21 mouse cellular contexts compared by ENCODE assay signal in genomic region chr1:133074541-133074940, GRCm38 (mm10). TPM values are rescaled to one million over a fixed set of nuclear protein-coding genes. Genes with fewer than 3 reads are reported as not detected.
DNase-seq lines count a peak whose midpoint lies in the region; ATAC-seq lines count a peak whose summit lies in the region.
"Had no signal": no experiment of that assay in that cellular context is flagged by ENCODE, and none has a peak within 500 bp of the region (broad histone marks: within the 10 kb centered on the region; RNA-seq: fewer than 3 reads in every experiment).

No protein-coding gene starts in this region.

- no peaks in the 10 kb centered on the region for H3K9me3 ChIP-seq in heart, embryonic 11.5 days (replicated peaks; ENCODE audit: control insufficient read depth, low read length)
- H3K9me3 ChIP-seq in kidney, embryonic 15.5 days (replicated peaks): no peaks in the 10 kb centered on the region
- H3K9me3 ChIP-seq in midbrain, embryonic 10.5 days (replicated peaks): no peaks in the 10 kb centered on the region; the same call in 1 of the 2 replicates
- H3K9me3 ChIP-seq in midbrain, embryonic 15.5 days: no peaks in the 10 kb centered on the region
- H3K9me3 ChIP-seq: hindbrain, embryonic 15.5 days; limb, embryonic 10.5 days; stomach, embryonic 15.5 days had no signal

- no peak overlapping the region for H3K4me2 ChIP-seq in heart, embryonic 11.5 days
- no peak overlapping the region for H3K4me2 ChIP-seq in kidney, embryonic 15.5 days
- H3K4me2 ChIP-seq in midbrain, embryonic 15.5 days: no peak overlapping the region
- H3K4me2 ChIP-seq: hindbrain, embryonic 15.5 days; lung, embryonic 14.5 days; stomach, embryonic 15.5 days had no signal

- peaks cover 2% of the 10 kb centered on the region for H3K36me3 ChIP-seq in heart, embryonic 11.5 days (ENCODE audit: control insufficient read depth, insufficient read depth, low read length)
- H3K36me3 ChIP-seq in kidney, embryonic 15.5 days: no peaks in the 10 kb centered on the region
- peaks cover 99% of the 10 kb centered on the region for H3K36me3 ChIP-seq in midbrain, embryonic 10.5 days
- peaks cover 5% of the 10 kb centered on the region; the same call in 1 of the 2 replicates for H3K36me3 ChIP-seq in midbrain, embryonic 15.5 days (replicated peaks)

- ATAC-seq in heart, embryonic 11.5 days (replicated peaks; ENCODE audit: insufficient number of reproducible peaks, low FRiP score, low TSS enrichment): no peak
- no peak for ATAC-seq in kidney, embryonic 15.5 days (replicated peaks; ENCODE audit: low FRiP score)
- ATAC-seq in midbrain, embryonic 15.5 days (replicated peaks): no peak
- ATAC-seq: forebrain, postnatal 0 days; intestine, embryonic 16.5 days; midbrain, embryonic 16.5 days had no signal

- H3K27me3 ChIP-seq in heart, embryonic 11.5 days (ENCODE audit: control insufficient read depth, insufficient read depth, low read length): no peaks in the 10 kb centered on the region
- no peaks in the 10 kb centered on the region for H3K27me3 ChIP-seq in kidney, embryonic 15.5 days
- H3K27me3 ChIP-seq in midbrain, embryonic 10.5 days (ENCODE audit: low read depth, poor library complexity, severe bottlenecking): no peaks in the 10 kb centered on the region
- H3K27me3 ChIP-seq in midbrain, embryonic 15.5 days (replicated peaks): no peaks in the 10 kb centered on the region
- H3K27me3 ChIP-seq: hindbrain, embryonic 15.5 days; stomach, embryonic 15.5 days had no signal

- 85% methylated on average over 13 of the region's 13 CpGs for WGBS in heart, embryonic 11.5 days (ENCODE audit: insufficient replicate concordance)
- 89% methylated on average over 13 of the region's 13 CpGs for WGBS in kidney, embryonic 15.5 days
- 94% methylated on average over 13 of the region's 13 CpGs for WGBS in midbrain, embryonic 10.5 days
- 94% methylated on average over 13 of the region's 13 CpGs for WGBS in midbrain, embryonic 15.5 days

- intact Hi-C loops in heart, postnatal 14 days (cut with DNase I): no loop called here

- peaks cover 47% of the 10 kb centered on the region for H3K4me1 ChIP-seq in heart, embryonic 11.5 days (ENCODE audit: control insufficient read depth, insufficient read depth, low read length)
- H3K4me1 ChIP-seq in kidney, embryonic 15.5 days: peaks cover 58% of the 10 kb centered on the region
- H3K4me1 ChIP-seq in midbrain, embryonic 10.5 days: peaks cover 74% of the 10 kb centered on the region
- peaks cover 2% of the 10 kb centered on the region; the same call in 1 of the 2 replicates for H3K4me1 ChIP-seq in midbrain, embryonic 15.5 days

- H3K9ac ChIP-seq in heart, embryonic 11.5 days (ENCODE audit: low read depth, low read length): no peak overlapping the region
- no peak overlapping the region for H3K9ac ChIP-seq in kidney, embryonic 15.5 days
- H3K9ac ChIP-seq in midbrain, embryonic 15.5 days: no peak overlapping the region
- H3K9ac ChIP-seq: forebrain, postnatal 0 days; hindbrain, embryonic 15.5 days; lung, embryonic 14.5 days; stomach, embryonic 15.5 days had no signal

- H3K27ac ChIP-seq in heart, embryonic 11.5 days (ENCODE audit: low read depth, low read length): peak overlapping the region; percentile 81
- peak overlapping the region; percentile 79; the same call in 1 of the 2 replicates for H3K27ac ChIP-seq in kidney, embryonic 15.5 days
- peak overlapping the region; percentile 75; the same call in 1 of the 2 replicates for H3K27ac ChIP-seq in midbrain, embryonic 10.5 days (replicated peaks)
- H3K27ac ChIP-seq in midbrain, embryonic 15.5 days: no peak overlapping the region
- H3K27ac ChIP-seq: hindbrain, embryonic 15.5 days; limb, embryonic 10.5 days; stomach, embryonic 15.5 days had no signal

- H3K4me3 ChIP-seq in heart, embryonic 11.5 days (ENCODE audit: low read depth, low read length): no peak overlapping the region
- no peak overlapping the region for H3K4me3 ChIP-seq in kidney, embryonic 15.5 days (replicated peaks)
- no peak overlapping the region for H3K4me3 ChIP-seq in midbrain, embryonic 10.5 days
- no peak overlapping the region for H3K4me3 ChIP-seq in midbrain, embryonic 15.5 days
- H3K4me3 ChIP-seq: hindbrain, embryonic 15.5 days; limb, embryonic 10.5 days; stomach, embryonic 15.5 days had no signal

- no peak for DNase-seq in heart, postnatal 14 days
- no peak for DNase-seq in kidney, adult 9 months
- DNase-seq in midbrain, embryonic 10.5 days (ENCODE audit: low spot score): no peak
- DNase-seq in right cerebral cortex, postnatal 4 days: no peak
- DNase-seq: adrenal gland, postnatal 36 days; cerebellum, adult 18-20 months; cerebellum, postnatal 25 days; embryo, embryonic 11 days; forebrain, postnatal 0 days; kidney, postnatal 4 days; layer of hippocampus, adult 9-11 months; lung, embryonic 14.5 days; right cerebral cortex, postnatal 14 days had no signal

RNA-seq across cellular contexts. Expression of gene Pik3c2b, which starts 29.1 kb away (rescaled TPM):
- 7.7 and 10.3 TPM in 2 replicates for polyA plus RNA-seq in heart, embryonic 11.5 days (2014; fragmentation: Nextera tagmentation; extraction: Ambion mirVana)
- 10 to 100 TPM; 22.7 to 24.3 TPM for total RNA-seq in heart, postnatal 14 days (2021)
- 6.1 and 6.3 TPM in 2 replicates for polyA plus RNA-seq in kidney, embryonic 15.5 days (2015; fragmentation: Nextera tagmentation; extraction: Ambion mirVana)
- 14.1 and 18.2 TPM in 2 replicates for polyA plus RNA-seq in midbrain, embryonic 10.5 days (2016; fragmentation: Nextera tagmentation; extraction: Ambion mirVana)
- 16.2 and 17.1 TPM in 2 replicates for polyA plus RNA-seq in midbrain, embryonic 15.5 days (2015; fragmentation: Nextera tagmentation; extraction: Ambion mirVana)

RNA-seq across cellular contexts. Expression of gene Mdm4, which starts 44.2 kb away (rescaled TPM):
- polyA plus RNA-seq in heart, embryonic 11.5 days (2014; fragmentation: Nextera tagmentation; extraction: Ambion mirVana): 34.4 and 41.2 TPM in 2 replicates
- 10 to 100 TPM; 42.8 to 52.4 TPM for total RNA-seq in heart, postnatal 14 days (2021)
- 32.4 and 32.6 TPM in 2 replicates for polyA plus RNA-seq in kidney, embryonic 15.5 days (2015; fragmentation: Nextera tagmentation; extraction: Ambion mirVana)
- polyA plus RNA-seq in midbrain, embryonic 10.5 days (2016; fragmentation: Nextera tagmentation; extraction: Ambion mirVana): 34.6 and 37.7 TPM in 2 replicates
- polyA plus RNA-seq in midbrain, embryonic 15.5 days (2015; fragmentation: Nextera tagmentation; extraction: Ambion mirVana): 44.3 and 45.4 TPM in 2 replicates

RNA-seq across cellular contexts. Expression of gene Ppp1r15b, which starts 56.4 kb away (rescaled TPM):
- 33.6 and 40.8 TPM in 2 replicates for polyA plus RNA-seq in heart, embryonic 11.5 days (2014; fragmentation: Nextera tagmentation; extraction: Ambion mirVana)
- total RNA-seq in heart, postnatal 14 days (2021): 10 to 100 TPM; 32.2 to 34.6 TPM
- 42.1 and 42.2 TPM in 2 replicates for polyA plus RNA-seq in kidney, embryonic 15.5 days (2015; fragmentation: Nextera tagmentation; extraction: Ambion mirVana)
- 48.9 and 56.8 TPM in 2 replicates for polyA plus RNA-seq in midbrain, embryonic 10.5 days (2016; fragmentation: Nextera tagmentation; extraction: Ambion mirVana)
- 29.2 and 30.1 TPM in 2 replicates for polyA plus RNA-seq in midbrain, embryonic 15.5 days (2015; fragmentation: Nextera tagmentation; extraction: Ambion mirVana)
